Comparison of ENCODE assay signal across 9 mouse cellular contexts in genomic region chr5:124186465-124186854, GRCm38 (mm10).
DNase-seq lines count a peak whose midpoint lies in the region; ATAC-seq and TF ChIP-seq lines count a peak whose summit lies in the region.
"Had no signal": no experiment of that assay in that cellular context is flagged by ENCODE, and none has a peak within 500 bp of the region (broad histone marks: within the 10 kb centered on the region; RNA-seq: fewer than 3 reads in every experiment).

No protein-coding gene starts in this region.

- H3K9ac ChIP-seq in kidney, embryonic 16.5 days (replicated peaks; ENCODE audit: low read length): no peak overlapping the region
- H3K9ac ChIP-seq in heart, embryonic 16.5 days (ENCODE audit: low read length): peak overlapping the region; percentile 68
- H3K9ac ChIP-seq in limb, embryonic 14.5 days (ENCODE audit: low read depth, low read length, severe bottlenecking): no peak overlapping the region

- H3K9me3 ChIP-seq in kidney, embryonic 16.5 days (ENCODE audit: low read length): no peaks in the 10 kb centered on the region
- H3K9me3 ChIP-seq in heart, embryonic 16.5 days (replicated peaks; ENCODE audit: control insufficient read depth, low read length): no peaks in the 10 kb centered on the region
- H3K9me3 ChIP-seq in limb, embryonic 14.5 days (ENCODE audit: control insufficient read depth, low read length): no peaks in the 10 kb centered on the region
- H3K9me3 ChIP-seq: megakaryocyte, embryonic 14.5 days had no signal

- no peak overlapping the region for H3K4me3 ChIP-seq in kidney, embryonic 16.5 days (ENCODE audit: low read length)
- H3K4me3 ChIP-seq in cerebellum, adult 2 months (replicated peaks; ENCODE audit: insufficient read depth, low read depth, low read length): peak overlapping the region; percentile 22
- H3K4me3 ChIP-seq in heart, embryonic 16.5 days (ENCODE audit: low read length): peak overlapping the region; percentile 39
- H3K4me3 ChIP-seq in limb, embryonic 14.5 days (replicated peaks; ENCODE audit: low read length): peak overlapping the region; percentile 17; the same call in 1 of the 2 replicates

- peak; percentile 19; the same call in 1 of the 2 replicates for TF ChIP-seq CTCF in cerebellum, adult 2 months (IDR thresholded peaks at IDR 0.05; ENCODE audit: borderline replicate concordance, insufficient read depth, low read depth, low read length)

- no peak overlapping the region for H3K27ac ChIP-seq in kidney, embryonic 16.5 days (ENCODE audit: low read length)
- H3K27ac ChIP-seq in cerebellum, adult 2 months (ENCODE audit: insufficient read depth, low read length): peak overlapping the region; percentile 93
- H3K27ac ChIP-seq in heart, embryonic 16.5 days (ENCODE audit: low read length): peak overlapping the region; percentile 95
- H3K27ac ChIP-seq in limb, embryonic 14.5 days (replicated peaks; ENCODE audit: low read depth, low read length): peak overlapping the region; percentile 33; the same call in 1 of the 2 replicates

- ATAC-seq in kidney, embryonic 16.5 days (ENCODE audit: low FRiP score, low TSS enrichment): 0 out of 2 replicates have a peak, but pooled peaks have one; percentile 46
- ATAC-seq in heart, embryonic 16.5 days (replicated peaks; ENCODE audit: extremely low read depth, insufficient read depth, low FRiP score): no peak; the same call in 1 of the 2 replicates
- ATAC-seq in limb, embryonic 14.5 days (ENCODE audit: low FRiP score, low read depth): no peak
- no peak for ATAC-seq in inflammation-experienced regulatory T-cells, adult 6 months

- peaks cover 16% of the 10 kb centered on the region for H3K4me1 ChIP-seq in kidney, embryonic 16.5 days (ENCODE audit: insufficient read depth, low read length)
- peaks cover 59% of the 10 kb centered on the region for H3K4me1 ChIP-seq in cerebellum, adult 2 months (ENCODE audit: control insufficient read depth, insufficient read depth, low read length)
- peaks cover 69% of the 10 kb centered on the region for H3K4me1 ChIP-seq in heart, embryonic 16.5 days (ENCODE audit: control insufficient read depth, insufficient read depth, low read length)
- H3K4me1 ChIP-seq in limb, embryonic 14.5 days (ENCODE audit: control insufficient read depth, insufficient read depth, low read length): peaks cover 43% of the 10 kb centered on the region

- DNase-seq in kidney, adult 8-10 months: no peak
- peak; percentile 61 to 63 for DNase-seq in cerebellum, adult 2 months
- no peak for DNase-seq in limb, embryonic 14.5 days (ENCODE audit: low spot score)
- no peak for DNase-seq in T-cell, adult 2 months (ENCODE audit: low spot score)
- no peak for DNase-seq in adipocyte (ENCODE audit: low spot score)

- no peaks in the 10 kb centered on the region for H3K27me3 ChIP-seq in kidney, embryonic 16.5 days (ENCODE audit: insufficient read depth, low read length)
- no peaks in the 10 kb centered on the region for H3K27me3 ChIP-seq in cerebellum, adult 2 months (ENCODE audit: control insufficient read depth, insufficient read depth, low read length)
- H3K27me3 ChIP-seq in heart, embryonic 16.5 days (ENCODE audit: control insufficient read depth, insufficient read depth, low read length): no peaks in the 10 kb centered on the region
- no peaks in the 10 kb centered on the region for H3K27me3 ChIP-seq in limb, embryonic 14.5 days (ENCODE audit: control insufficient read depth, insufficient read depth, low read length)
- H3K27me3 ChIP-seq: megakaryocyte, embryonic 14.5 days had no signal

- H3K4me2 ChIP-seq in kidney, embryonic 16.5 days (replicated peaks; ENCODE audit: low read depth, low read length): peak overlapping the region; percentile 36; the same call in 1 of the 2 replicates
- H3K4me2 ChIP-seq in heart, embryonic 16.5 days (ENCODE audit: low read depth, low read length): peak overlapping the region; percentile 55
- H3K4me2 ChIP-seq in limb, embryonic 14.5 days (replicated peaks; ENCODE audit: low read depth, low read length, severe bottlenecking): peak overlapping the region; percentile 39

- WGBS in kidney, embryonic 16.5 days: 45% methylated on average over 10 of the region's 10 CpGs
- 23% methylated on average over 10 of the region's 10 CpGs for WGBS in cerebellum, adult 2 months
- WGBS in heart, embryonic 16.5 days: 53% methylated on average over 10 of the region's 10 CpGs
- WGBS in limb, embryonic 14.5 days: 56% methylated on average over 10 of the region's 10 CpGs

- no peak for TF ChIP-seq POLR2A in cerebellum, adult 2 months (IDR thresholded peaks at IDR 0.05; ENCODE audit: borderline replicate concordance, insufficient read depth, low read length)
- no peak for TF ChIP-seq POLR2A in limb, embryonic 14.5 days (IDR thresholded peaks at IDR 0.05; ENCODE audit: borderline replicate concordance, extremely low read depth, insufficient read depth, insufficient read length)

- H3K36me3 ChIP-seq in kidney, embryonic 16.5 days (ENCODE audit: insufficient read depth, low read length): no peaks in the 10 kb centered on the region
- H3K36me3 ChIP-seq in heart, embryonic 16.5 days (ENCODE audit: control insufficient read depth, insufficient read depth): no peaks in the 10 kb centered on the region
- no peaks in the 10 kb centered on the region for H3K36me3 ChIP-seq in limb, embryonic 14.5 days (ENCODE audit: control insufficient read depth, insufficient read depth, low read length)

Comparison
In these comparisons a context has a peak if more than half of its experiments do, and no peak if none do; other contexts are left out.
1. DNase-seq: peak in cerebellum, adult 2 months (2 of 2); none in kidney, adult 8-10 months (0 of 2), limb, embryonic 14.5 days (single experiment), T-cell, adult 2 months (single experiment) and adipocyte (single experiment).
2. Peak in every context shown above with its lines, with median percentiles within 50 percentile points of each other: H3K4me2 ChIP-seq.